Mouse (Mus musculus): ENCODE measurements around the gene Vmn2r51. TPM values are rescaled to one million over a fixed set of nuclear protein-coding genes. Genes with fewer than 3 reads are reported as not detected.
"Not testable (repeated sequence)": the region's sequence is repeated elsewhere in the genome, so short reads cannot be mapped to it uniquely, and the experiment has no call there.

Vmn2r51 gene
- total RNA-seq (2021): not detected
- long read RNA-seq: 0 reads

- DNase-seq (ENCODE audit: low spot score in 2 of 2): not testable (repeated sequence)
These were observed at the start of gene Vmn2r51 for GRCm38 (mm10) chr7:10105641-10106040. Gene Vmn2r51 (minus strand): TSS chr7:10105741.

- not testable (repeated sequence) for DNase-seq (ENCODE audit: low spot score in 2 of 2)
These were observed 52.3 kb downstream of the Vmn2r51 start, which contains the start of gene Vmn2r50 for GRCm38 (mm10) chr7:10053196-10053595. Gene Vmn2r50 (minus strand): TSS chr7:10053296.

Other genes with a start within 250 kb of the Vmn2r51 start
- gene Vmn2r48, start 152.2 kb downstream of the Vmn2r51 start, total RNA-seq (2021): not detected
- gene Vmn2r49, start 113.5 kb downstream of the Vmn2r51 start, total RNA-seq (2021): not detected
- not detected for gene Vmn2r50, start 52.4 kb downstream of the Vmn2r51 start, total RNA-seq (2021)
- not detected for gene Vmn2r52, start 70.8 kb upstream of the Vmn2r51 start, total RNA-seq (2021)
- not detected for gene Vmn1r66, start 172.3 kb upstream of the Vmn2r51 start, total RNA-seq (2021)

Data from layer of hippocampus, postnatal 10 days (tissue).